Mouse (Mus musculus) embryonic facial prominence, embryonic 14.5 days (tissue): ENCODE results near the gene Ctsd. TPM values are rescaled to one million over a fixed set of nuclear protein-coding genes. Genes with fewer than 3 reads are reported as not detected.

ENCODE experiments used
- ATAC-seq: fragments of 200-750 bp; cut with Nextera tagmentation; 2 replicates; pipeline ENCODE4 v1.8.0; 2017; ENCODE audit warnings: low read depth, moderate number of reproducible peaks, moderate TSS enrichment
- DNase-seq: peaks from one replicate; pipeline ENCODE4 v3.0.0-alpha.2; 2015; ENCODE audit warnings: low spot score
- H3K27ac ChIP-seq: fragments of 300-500 bp; sonication (generic); replicated peaks from 2 replicates; pipeline ENCODE4 v1.5.1; 2014; ENCODE audit warnings: low read depth, mild to moderate bottlenecking, low read length, moderate library complexity
- H3K27me3 ChIP-seq: fragments of 300-500 bp; sonication (generic); replicated peaks from 2 replicates; pipeline ENCODE4 v1.6.1; 2014; ENCODE audit warnings: low read length; ENCODE audit not compliant: control insufficient read depth, insufficient read depth
- H3K36me3 ChIP-seq: fragments of 300-500 bp; sonication (generic); 2 replicates; pipeline ENCODE4 v1.6.1; 2014; ENCODE audit warnings: low read length, mixed read lengths; ENCODE audit not compliant: control insufficient read depth, insufficient read depth
- H3K4me1 ChIP-seq: fragments of 300-500 bp; sonication (generic); 2 replicates; pipeline ENCODE4 v1.6.1; 2014; ENCODE audit warnings: antibody characterized with exemption, low read length; ENCODE audit not compliant: control insufficient read depth, insufficient read depth
- H3K4me2 ChIP-seq: fragments of 300-500 bp; sonication (generic); 2 replicates; pipeline ENCODE4 v1.6.1; 2014; ENCODE audit warnings: low read depth, mild to moderate bottlenecking, low read length, moderate library complexity, mixed read lengths
- H3K4me3 ChIP-seq: fragments of 300-500 bp; sonication (generic); 2 replicates; pipeline ENCODE4 v1.5.1; 2014; ENCODE audit warnings: low read depth, mild to moderate bottlenecking, low read length
- H3K9ac ChIP-seq: fragments of 300-500 bp; sonication (generic); 2 replicates; pipeline ENCODE4 v1.6.1; 2014; ENCODE audit warnings: low read depth, mild to moderate bottlenecking, low read length, moderate library complexity, mixed read lengths
- H3K9me3 ChIP-seq: fragments of 300-500 bp; sonication (generic); 2 replicates; pipeline ENCODE4 v1.6.1; 2016; ENCODE audit warnings: low read length; ENCODE audit not compliant: control insufficient read depth
- WGBS: fragments of 180-500 bp; shearing (Covaris S2); extraction: QIAGEN DNeasy Blood & Tissue Kit; methylation state at CpG from one replicate; pipeline ENCODE4 v1.1.7; 2014; 5-methylcytosine and 5-hydroxymethylcytosine counted together
- polyA plus RNA-seq: library from polyadenylated mRNA; unstranded; fragments of >200 nt; fragmentation: Nextera tagmentation; extraction: Ambion mirVana; gene quantifications from 2 replicates; pipeline ENCODE4 v1.2.1, GENCODE M21; 2014

Ctsd gene
- polyA plus RNA-seq: 342 and 350 TPM in 2 replicates

- H3K36me3 ChIP-seq: peaks cover 24% of the 10 kb centered on the region; the same call in 1 of the 2 replicates
- ATAC-seq (peak; percentile 97), DNase-seq (peak; percentile 98)
- peak within 1 kb of the TSS; percentile 69 for H3K27ac ChIP-seq
- peak within 1 kb of the TSS; percentile 94 for H3K4me2 ChIP-seq
- H3K9ac ChIP-seq: peak within 1 kb of the TSS; percentile 81
- peaks cover 8% of the 10 kb centered on the region for H3K4me1 ChIP-seq
- H3K9me3 ChIP-seq: no peaks in the 10 kb centered on the region
- H3K4me3 ChIP-seq: peak within 1 kb of the TSS; percentile 78
- WGBS: under 1% methylated on average over 24 of the region's 55 CpGs
- H3K27me3 ChIP-seq: no peaks in the 10 kb centered on the region
Measured at GRCm38 (mm10) chr7:142387419-142388148, at the start of gene Ctsd. Gene Ctsd (minus strand): TSS chr7:142388038.

GRCm38 (mm10) chr7:142437324-142437723 lies 49.5 kb upstream of the Ctsd start:
- Histone ChIP-seq H3K4me1 (peaks cover 26% of the 10 kb centered on the region), H3K9ac (no peak overlapping the region), H3K36me3 (no peaks in the 10 kb centered on the region), H3K27me3 (no peaks in the 10 kb centered on the region), H3K27ac (no peak overlapping the region; the same call in 1 of the 2 replicates), H3K4me2 (no peak overlapping the region), H3K4me3 (no peak overlapping the region), H3K9me3 (no peaks in the 10 kb centered on the region)
- ATAC-seq (peak; percentile 23; the same call in 1 of the 2 replicates), DNase-seq (peak; percentile 78)
- whole genome bisulfite sequencing: 72% methylated on average over 5 of the region's 5 CpGs

GRCm38 (mm10) chr7:142435524-142435923 lies 47.7 kb upstream of the Ctsd start:
- Histone ChIP-seq H3K4me1 (peaks cover 22% of the 10 kb centered on the region), H3K9me3 (no peaks in the 10 kb centered on the region), H3K4me3 (no peak overlapping the region), H3K27me3 (no peaks in the 10 kb centered on the region), H3K36me3 (no peaks in the 10 kb centered on the region), H3K9ac (no peak overlapping the region), H3K4me2 (no peak overlapping the region), H3K27ac (peak overlapping the region; percentile 3; the same call in 1 of the 2 replicates)
- DNase-seq: peak; percentile 75
- 18% methylated on average over 4 of the region's 4 CpGs for WGBS
- ATAC-seq: no peak

GRCm38 (mm10) chr7:142434137-142434865 lies 46.5 kb upstream of the Ctsd start, which contains the start of gene Syt8:
Gene Syt8 (plus strand): TSS chr7:142434850.
- no peak for DNase-seq
- H3K4me3 ChIP-seq: no peak within 1 kb of the TSS
- no peaks in the 10 kb centered on the region for H3K9me3 ChIP-seq
- ATAC-seq: no peak
- no peak within 1 kb of the TSS; the same call in none of the 2 replicates for H3K9ac ChIP-seq
- H3K27me3 ChIP-seq: no peaks in the 10 kb centered on the region
- 72% methylated on average over 9 of the region's 10 CpGs for WGBS
- peaks cover 34% of the 10 kb centered on the region for H3K4me1 ChIP-seq
- no peak within 1 kb of the TSS for H3K4me2 ChIP-seq
- no peaks in the 10 kb centered on the region for H3K36me3 ChIP-seq
- H3K27ac ChIP-seq: peak within 1 kb of the TSS; percentile 79

- H3K36me3 ChIP-seq: no peaks in the 10 kb centered on the region
Measured at GRCm38 (mm10) chr7:142433623-142434022, 45.8 kb upstream of the Ctsd start.

GRCm38 (mm10) chr7:142431106-142431505 lies 43.3 kb upstream of the Ctsd start:
- Histone ChIP-seq H3K4me3 (no peak overlapping the region), H3K36me3 (no peaks in the 10 kb centered on the region), H3K4me2 (no peak overlapping the region), H3K4me1 (peaks cover 41% of the 10 kb centered on the region), H3K27me3 (no peaks in the 10 kb centered on the region), H3K9ac (no peak overlapping the region), H3K27ac (peak overlapping the region; percentile 78), H3K9me3 (no peaks in the 10 kb centered on the region)
- DNase-seq (peak; percentile 39), ATAC-seq (no peak)
- WGBS: 84% methylated on average over 14 of the region's 14 CpGs

More at GRCm38 (mm10) chr7:142433623-142434022, 45.8 kb upstream of the Ctsd start:
- no peak for ATAC-seq
- Histone ChIP-seq H3K4me3 (no peak overlapping the region), H3K27me3 (no peaks in the 10 kb centered on the region), H3K4me1 (peaks cover 36% of the 10 kb centered on the region), H3K27ac (peak overlapping the region; percentile 79), H3K9ac (no peak overlapping the region; the same call in none of the 2 replicates), H3K9me3 (no peaks in the 10 kb centered on the region), H3K4me2 (no peak overlapping the region)
- peak; percentile 63 for DNase-seq
- 18% methylated on average over 7 of the region's 19 CpGs for WGBS

- Histone ChIP-seq H3K36me3 (no peaks in the 10 kb centered on the region), H3K27ac (peak overlapping the region; percentile 78), H3K9ac (no peak overlapping the region; the same call in 1 of the 2 replicates), H3K9me3 (no peaks in the 10 kb centered on the region), H3K4me3 (no peak overlapping the region), H3K4me2 (peak overlapping the region; percentile 13; the same call in 1 of the 2 replicates), H3K27me3 (no peaks in the 10 kb centered on the region), H3K4me1 (peaks cover 41% of the 10 kb centered on the region)
- ATAC-seq (peak; percentile 86), DNase-seq (peak; percentile 93)
- 17% methylated on average over 12 of the region's 12 CpGs for WGBS
Measured at GRCm38 (mm10) chr7:142430160-142430678, 42.4 kb upstream of the Ctsd start.

GRCm38 (mm10) chr7:142428213-142428612 lies 40.4 kb upstream of the Ctsd start:
- ATAC-seq: peak; percentile 38; the same call in 1 of the 2 replicates
- WGBS: 10% methylated on average over 5 of the region's 7 CpGs
- Histone ChIP-seq H3K36me3 (no peaks in the 10 kb centered on the region), H3K27me3 (no peaks in the 10 kb centered on the region), H3K4me2 (no peak overlapping the region), H3K4me1 (peaks cover 28% of the 10 kb centered on the region), H3K27ac (0 out of 2 replicates have a peak overlapping the region, but pooled peaks have one; percentile 29), H3K9me3 (no peaks in the 10 kb centered on the region), H3K4me3 (no peak overlapping the region), H3K9ac (no peak overlapping the region)
- peak; percentile 75 for DNase-seq
